Comparison of ENCODE assay signal across 24 mouse cellular contexts in the genomic region with DNA sequence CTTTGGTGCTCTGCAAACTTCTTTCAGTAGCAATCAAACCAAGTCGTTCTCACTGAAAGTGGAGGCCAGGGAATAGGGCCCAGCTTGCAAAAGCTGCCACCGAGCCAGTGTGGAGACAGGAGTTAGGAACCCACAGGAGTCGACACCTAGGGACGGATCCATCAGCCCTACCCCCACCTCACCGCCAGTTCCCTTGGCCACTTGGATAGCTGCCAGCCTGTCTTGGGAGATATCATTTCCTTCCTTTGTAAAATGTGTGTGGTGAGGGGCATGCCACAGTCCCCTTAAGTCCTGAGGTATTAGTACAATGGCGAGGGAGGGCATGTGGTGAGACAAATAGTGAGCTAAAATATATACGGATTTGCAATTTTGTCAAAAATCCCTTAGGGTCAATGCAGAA.
DNase-seq lines count a peak whose midpoint lies in the region; ATAC-seq lines count a peak whose summit lies in the region.
"Had no signal": no experiment of that assay in that cellular context is flagged by ENCODE, and none has a peak within 500 bp of the region (broad histone marks: within the 10 kb centered on the region; RNA-seq: fewer than 3 reads in every experiment).

No protein-coding gene starts in this region.

- H3K27me3 ChIP-seq in embryonic facial prominence, embryonic 10.5 days (replicated peaks; ENCODE audit: low read depth, poor library complexity, severe bottlenecking): peaks cover 65% of the 10 kb centered on the region
- H3K27me3 ChIP-seq: CH12.LX; embryonic facial prominence, embryonic 15.5 days; intestine, embryonic 15.5 days had no signal

- H3K4me1 ChIP-seq in embryonic facial prominence, embryonic 10.5 days: peaks cover 46% of the 10 kb centered on the region

- peak; percentile 39 for DNase-seq in adrenal gland, postnatal 14 days
- no peak for DNase-seq in adrenal gland, postnatal 4 days (ENCODE audit: low spot score in 2 of 2)
- peak; percentile 52 for DNase-seq in kidney, postnatal 10 days
- DNase-seq in kidney, adult 8-10 months: no peak
- DNase-seq in lung, postnatal 10 days: peak; percentile 44
- DNase-seq in lung, adult 18-20 months: no peak
- DNase-seq in embryonic facial prominence, embryonic 10.5 days (ENCODE audit: low spot score): no peak
- DNase-seq: adrenal gland, adult 2 months; cerebellum, adult 18-20 months; cerebellum, adult 9-10 months; cerebellum, postnatal 36 days; forebrain, postnatal 0 days; gastrocnemius, adult 2 months; gastrocnemius, postnatal 14 days had no signal

- no peak overlapping the region for H3K4me3 ChIP-seq in embryonic facial prominence, embryonic 10.5 days
- H3K4me3 ChIP-seq: embryonic facial prominence, embryonic 12.5 days; embryonic facial prominence, embryonic 15.5 days; gastrocnemius, adult 2 months; heart, embryonic 13.5 days; hindbrain, embryonic 12.5 days; intestine, embryonic 15.5 days had no signal

- no peaks in the 10 kb centered on the region for H3K9me3 ChIP-seq in embryonic facial prominence, embryonic 10.5 days
- H3K9me3 ChIP-seq: embryonic facial prominence, embryonic 12.5 days; embryonic facial prominence, embryonic 15.5 days; hindbrain, embryonic 12.5 days; intestine, embryonic 15.5 days had no signal

- H3K27ac ChIP-seq in embryonic facial prominence, embryonic 10.5 days (replicated peaks): no peak overlapping the region
- H3K27ac ChIP-seq: embryonic facial prominence, embryonic 12.5 days; embryonic facial prominence, embryonic 15.5 days; gastrocnemius, adult 2 months; heart, embryonic 13.5 days; hindbrain, embryonic 12.5 days; intestine, embryonic 15.5 days had no signal

- no peaks in the 10 kb centered on the region for H3K36me3 ChIP-seq in embryonic facial prominence, embryonic 10.5 days (replicated peaks)
- H3K36me3 ChIP-seq: embryonic facial prominence, embryonic 12.5 days; embryonic facial prominence, embryonic 15.5 days; G1E; heart, embryonic 13.5 days; hindbrain, embryonic 12.5 days; intestine, embryonic 15.5 days had no signal

- ATAC-seq in common myeloid progenitor, adult 5-6 weeks (replicated peaks; ENCODE audit: low read depth, poor library complexity, severe bottlenecking): peak; percentile 36; the same call in 1 of the 2 replicates
- ATAC-seq: forebrain, embryonic 14.5 days; forebrain, postnatal 0 days; hindbrain, embryonic 16.5 days; intestine, embryonic 15.5 days had no signal

- 77% methylated on average over 7 of the region's 7 CpGs for WGBS in embryonic facial prominence, embryonic 10.5 days

Comparison
In these comparisons a context has a peak if more than half of its experiments do, and no peak if none do; other contexts are left out.
1. DNase-seq: peak in adrenal gland, postnatal 14 days (single experiment), kidney, postnatal 10 days (single experiment) and lung, postnatal 10 days (single experiment); none in adrenal gland, postnatal 4 days (0 of 2), kidney, adult 8-10 months (0 of 2), lung, adult 18-20 months (0 of 2) and embryonic facial prominence, embryonic 10.5 days (single experiment).